Mouse (Mus musculus): Measurements from ENCODE around the gene Slc15a4.

DNA sequence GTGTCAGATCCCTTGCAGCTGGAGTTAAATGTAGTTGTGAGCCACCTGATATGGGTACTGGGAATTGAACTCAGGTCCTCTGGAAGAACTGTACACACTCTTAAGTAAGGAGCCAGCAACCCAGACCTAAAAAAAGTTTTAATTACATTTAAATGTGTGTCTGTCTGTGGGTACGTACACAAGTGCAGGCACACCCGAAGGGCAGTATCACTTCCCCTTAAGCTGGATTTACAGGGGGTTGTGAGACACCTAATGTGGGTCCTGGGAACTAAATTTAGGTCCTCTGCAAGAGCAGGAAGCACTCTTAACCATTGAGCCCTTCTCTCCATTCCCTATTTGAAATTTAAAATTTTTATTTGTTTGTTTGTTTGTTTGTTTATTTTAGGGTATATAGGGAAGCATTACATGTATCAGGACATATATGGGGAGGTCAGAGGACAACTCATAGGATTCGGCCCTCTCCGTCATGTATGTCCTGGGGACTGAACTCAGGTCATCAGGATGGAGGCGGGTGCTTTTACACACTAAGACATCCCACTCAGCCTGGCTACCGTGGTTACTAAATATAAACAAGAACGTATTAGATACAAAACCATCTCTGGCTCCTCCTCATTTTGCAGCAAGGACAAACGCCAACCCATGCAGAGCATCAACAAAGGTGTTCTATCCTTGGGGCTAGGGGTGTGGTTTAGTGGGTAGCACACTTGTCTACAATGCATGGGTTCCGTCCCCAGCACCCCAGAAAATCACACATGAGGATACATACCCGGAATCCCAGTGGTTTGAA is 8.1 kb downstream of the Slc15a4 start:
- TF ChIP-seq CTCF (IDR thresholded peaks at IDR 0.05; ENCODE audit: low read depth, low read length) (no peak), POLR2A (IDR thresholded peaks at IDR 0.05; ENCODE audit: extremely low read depth, insufficient read depth, low read length) (no peak)

Measured in liver, adult 2 months (tissue).